Mouse (Mus musculus) erythroblast, embryonic 14.5 days (primary cell): ENCODE data around the gene Flt1.

Experiments used
- GATA1 ChIP-seq: IDR thresholded peaks from 2 replicates; pipeline ENCODE4 v1.6.1; 2012; ENCODE audit warnings: low read length, inconsistent platforms, mixed read lengths
- TAL1 ChIP-seq: IDR thresholded peaks from 3 replicates; pipeline ENCODE4 v1.6.1; 2012; ENCODE audit warnings: low read length, inconsistent platforms, mixed read lengths

- TF ChIP-seq TAL1 (no peak), GATA1 (no peak)
Observed at GRCm38 (mm10) chr5:147707479-147707878, 18.3 kb downstream of the Flt1 start.
